Mouse (Mus musculus): ENCODE data around the gene Gm9964.
A peak's percentile ranks its signal among the peaks of the same experiment; 100 is the strongest.

The Gm9964 gene

GRCm38 (mm10) chr11:79253542-79254390 is 42.9 kb downstream of the Gm9964 start:
- peak; percentile 40 to 49 for DNase-seq (ENCODE audit: low spot score in 2 of 2)

GRCm38 (mm10) chr11:79252881-79253541 is 43.7 kb downstream of the Gm9964 start:
- DNase-seq (ENCODE audit: low spot score in 2 of 2): no peak

Measured in thymus, postnatal 10 days (tissue).